Mouse (Mus musculus) MEL (cell line): ENCODE measurements around the gene Pard3.

Source experiments
- BHLHE40 ChIP-seq: IDR thresholded peaks from 2 replicates; pipeline ENCODE4 v1.6.1; 2012; ENCODE audit warnings: low read depth, mild to moderate bottlenecking, inconsistent platforms, low read length, improper control_type of control experiment, borderline replicate concordance
- CTCF ChIP-seq, 3 experiments: IDR thresholded peaks in 2 of 3; conservative IDR thresholded peaks in 1 of 3; 2 replicates each; pipeline ENCODE4 v1.5.1; 2011 to 2012; ENCODE audit warnings: low read length in 3 of 3, low read depth in 2 of 3, mild to moderate bottlenecking in 2 of 3, improper control_type of control experiment in 1 of 3, inconsistent platforms in 1 of 3, mixed read lengths in 1 of 3, moderate library complexity in 1 of 3; ENCODE audit not compliant: control insufficient read depth in 1 of 3, insufficient read depth in 1 of 3, poor library complexity in 1 of 3, severe bottlenecking in 1 of 3
- ETS1 ChIP-seq: IDR thresholded peaks from 2 replicates; pipeline ENCODE4 v1.6.1; 2012; ENCODE audit warnings: low read depth, mild to moderate bottlenecking, inconsistent platforms, low read length, improper control_type of control experiment, moderate library complexity
- HCFC1 ChIP-seq: IDR thresholded peaks from 2 replicates; pipeline ENCODE4 v1.6.1; 2012; ENCODE audit warnings: low read depth, mild to moderate bottlenecking, inconsistent platforms, low read length, improper control_type of control experiment, moderate library complexity
- MAX ChIP-seq: IDR thresholded peaks from 2 replicates; pipeline ENCODE4 v1.6.1; 2011; ENCODE audit warnings: low read length, improper control_type of control experiment
- MEF2A ChIP-seq: IDR thresholded peaks from 2 replicates; pipeline ENCODE4 v1.6.1; 2014; ENCODE audit warnings: low read depth, mild to moderate bottlenecking, inconsistent platforms, low read length, improper control_type of control experiment; ENCODE audit not compliant: poor library complexity, insufficient replicate concordance, severe bottlenecking; ENCODE audit errors: extremely low read depth
- MYC ChIP-seq: IDR thresholded peaks from 2 replicates; pipeline ENCODE4 v1.6.1; 2011; ENCODE audit warnings: low read depth, mild to moderate bottlenecking, low read length, improper control_type of control experiment, moderate library complexity
- POLR2A ChIP-seq, 2 experiments: IDR thresholded peaks; 2 replicates each; pipeline ENCODE4 v1.6.1; 2011 to 2012; ENCODE audit warnings: low read length in 2 of 2, mild to moderate bottlenecking in 2 of 2, control low read depth in 1 of 2, improper control_type of control experiment in 1 of 2, low read depth in 1 of 2, moderate library complexity in 1 of 2; ENCODE audit not compliant: control insufficient read depth in 1 of 2, insufficient read depth in 1 of 2, poor library complexity in 1 of 2
- POLR2AphosphoS5 ChIP-seq: IDR thresholded peaks from 2 replicates; pipeline ENCODE4 v1.6.1; 2012; ENCODE audit warnings: low read depth, borderline replicate concordance, mild to moderate bottlenecking, inconsistent platforms, low read length, moderate library complexity, mixed read lengths
- USF1 ChIP-seq: IDR thresholded peaks from 2 replicates; pipeline ENCODE4 v1.6.1; 2014; ENCODE audit warnings: low read depth, mild to moderate bottlenecking, inconsistent platforms, low read length, improper control_type of control experiment, moderate library complexity
- ZKSCAN1 ChIP-seq: IDR thresholded peaks from 2 replicates; pipeline ENCODE4 v1.6.1; 2012; ENCODE audit warnings: low read depth, mild to moderate bottlenecking, inconsistent platforms, low read length, improper control_type of control experiment, moderate library complexity

DNA sequence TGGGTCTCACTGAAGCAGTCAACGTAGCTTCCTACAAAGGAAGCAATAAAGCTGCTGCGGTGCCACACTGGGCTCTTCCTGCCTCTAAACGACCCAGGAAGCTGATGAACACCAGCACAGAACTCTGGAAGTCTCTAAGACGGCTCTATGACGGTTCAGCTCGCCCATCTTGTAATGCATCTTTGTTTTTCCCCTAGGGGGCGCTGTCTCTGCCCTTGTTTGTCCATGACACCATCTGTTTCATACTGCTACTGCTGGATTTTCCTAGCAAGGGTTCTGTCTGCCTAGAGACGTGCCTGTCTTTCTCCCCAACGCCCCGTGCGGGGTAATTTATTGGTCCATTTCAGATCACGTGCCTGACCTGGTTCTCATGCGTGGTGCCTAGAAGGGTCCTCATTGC, 188.3 kb downstream of the Pard3 start:
- no peak for TF ChIP-seq USF1
- no peak for TF ChIP-seq POLR2A (IDR thresholded peaks at IDR 0.05; ENCODE audit: control insufficient read depth in 1 of 2, insufficient read depth in 1 of 2, low read depth in 1 of 2, low read length in 2 of 2, poor library complexity in 1 of 2)
- no peak; a peak in 1 of 6 replicates for TF ChIP-seq CTCF (IDR thresholded peaks at IDR 0.05 in 2 of 3, conservative IDR thresholded peaks at IDR 0.05 in 1 of 3; ENCODE audit: control insufficient read depth in 1 of 3, insufficient read depth in 1 of 3, low read depth in 2 of 3, low read length in 3 of 3, poor library complexity in 1 of 3, severe bottlenecking in 1 of 3)
- no peak for TF ChIP-seq BHLHE40
- TF ChIP-seq MYC: no peak
- TF ChIP-seq MEF2A: no peak
- no peak for TF ChIP-seq HCFC1
- TF ChIP-seq POLR2AphosphoS5: no peak
- no peak for TF ChIP-seq ETS1
- no peak for TF ChIP-seq ZKSCAN1
- TF ChIP-seq MAX: no peak
